Mouse (Mus musculus): ENCODE measurements around the gene Arsg.

GRCm38 (mm10) chr11:109572051-109572450 lies 98.9 kb downstream of the Arsg start:
- TF ChIP-seq GATA1 (IDR thresholded peaks at IDR 0.05; ENCODE audit: borderline replicate concordance, low read length) (no peak), FLI1 (IDR thresholded peaks at IDR 0.05; ENCODE audit: low read length) (no peak)

Measured in megakaryocyte, embryonic 14.5 days (primary cell).